Mouse (Mus musculus): ENCODE measurements around the gene Tnip2.

Gene Tnip2

GRCm38 (mm10) chr5:34524511-34524910 lies 10.7 kb upstream of the Tnip2 start:
- DNase-seq (ENCODE audit: low read depth in 1 of 2, low spot score in 2 of 2): no peak

GRCm38 (mm10) chr5:34523958-34524485 lies 10.2 kb upstream of the Tnip2 start:
- no peak for DNase-seq (ENCODE audit: low read depth in 1 of 2, low spot score in 2 of 2)

GRCm38 (mm10) chr5:34521337-34521736 lies 7.5 kb upstream of the Tnip2 start:
- no peak for DNase-seq (ENCODE audit: low read depth in 1 of 2, low spot score in 2 of 2)

DNA sequence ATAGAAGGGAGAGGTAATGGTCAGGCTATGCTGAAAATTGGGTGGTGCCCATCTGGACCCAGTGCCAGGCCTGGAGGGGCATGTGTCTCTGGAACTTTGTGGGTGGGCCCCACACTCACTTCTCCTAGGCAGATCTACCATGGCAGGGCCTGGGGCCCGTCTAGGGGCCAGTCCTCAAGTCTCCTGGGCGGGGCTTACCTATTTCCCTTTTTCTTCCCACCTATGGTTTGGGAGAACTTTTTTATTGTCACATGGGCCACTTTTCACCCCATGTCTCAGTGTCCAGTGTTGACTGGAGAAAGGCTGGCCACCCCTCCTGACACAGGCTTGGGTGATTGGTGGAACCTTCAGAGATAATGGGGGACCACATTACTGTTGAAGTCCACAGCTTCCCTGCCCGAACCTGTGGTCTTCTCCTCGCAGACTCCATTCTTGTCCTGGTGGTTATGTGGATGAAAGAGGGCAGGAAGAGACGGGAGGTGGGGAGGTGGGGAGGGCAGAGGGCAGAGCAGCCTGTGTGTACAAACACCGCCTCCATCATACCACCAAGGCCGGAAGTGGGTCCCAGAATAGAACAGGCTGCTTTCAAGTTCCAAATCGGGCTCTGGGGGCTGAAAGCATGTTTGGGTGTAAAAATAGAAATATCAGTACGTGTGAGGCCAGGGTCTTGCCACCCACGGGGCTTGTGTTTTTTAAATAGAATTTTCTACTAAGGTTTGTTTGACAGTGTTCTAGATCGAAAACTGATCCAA lies 6.8 kb upstream of the Tnip2 start:
- DNase-seq (ENCODE audit: low read depth in 1 of 2, low spot score in 2 of 2): no peak

- DNase-seq (ENCODE audit: low read depth in 1 of 2, low spot score in 2 of 2): peak in 1 of 2 experiments; percentile 57
Observed at GRCm38 (mm10) chr5:34519389-34519910, 5.7 kb upstream of the Tnip2 start.

DNA sequence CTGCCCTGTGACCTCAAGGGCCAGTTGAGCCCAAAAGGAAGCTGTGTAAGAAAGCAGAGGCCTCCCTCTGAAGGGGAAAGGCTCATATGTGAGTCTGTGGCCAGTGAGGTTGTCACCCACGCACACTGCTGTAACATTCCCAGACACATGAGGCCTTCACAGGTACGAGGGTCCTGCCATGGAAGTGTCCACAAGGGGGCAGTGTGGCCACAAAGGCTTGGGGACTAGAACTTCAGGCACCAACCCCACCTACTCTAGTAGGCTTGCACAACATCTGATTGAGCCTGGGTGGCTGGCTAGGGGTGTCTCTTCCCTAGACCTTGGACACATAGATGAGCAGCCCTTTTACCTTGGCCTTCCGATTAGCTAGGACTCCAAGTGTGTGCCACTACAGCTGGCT lies 4.1 kb upstream of the Tnip2 start:
- DNase-seq (ENCODE audit: low read depth in 1 of 2, low spot score in 2 of 2): peak; percentile 49 to 57

DNA sequence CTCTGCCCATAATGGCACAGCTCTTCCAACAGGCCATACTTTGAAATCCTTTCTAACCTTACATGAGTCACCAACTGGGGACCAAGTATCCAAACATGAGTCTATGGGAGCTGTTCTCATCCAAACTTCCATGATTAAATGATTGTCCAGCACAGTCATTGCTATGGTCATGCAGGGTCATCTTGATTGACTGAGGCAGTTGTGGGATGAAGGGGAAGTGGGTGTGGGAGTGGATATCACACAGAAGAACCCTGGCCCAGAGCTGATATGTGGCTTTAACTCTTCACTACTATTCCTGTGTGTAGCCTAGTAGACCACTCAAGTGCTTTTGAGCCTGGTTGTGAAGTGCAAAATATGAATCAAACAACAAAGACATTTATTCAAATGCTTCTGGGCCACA lies 1.3 kb upstream of the Tnip2 start:
- DNase-seq (ENCODE audit: low read depth in 1 of 2, low spot score in 2 of 2): no peak

DNA sequence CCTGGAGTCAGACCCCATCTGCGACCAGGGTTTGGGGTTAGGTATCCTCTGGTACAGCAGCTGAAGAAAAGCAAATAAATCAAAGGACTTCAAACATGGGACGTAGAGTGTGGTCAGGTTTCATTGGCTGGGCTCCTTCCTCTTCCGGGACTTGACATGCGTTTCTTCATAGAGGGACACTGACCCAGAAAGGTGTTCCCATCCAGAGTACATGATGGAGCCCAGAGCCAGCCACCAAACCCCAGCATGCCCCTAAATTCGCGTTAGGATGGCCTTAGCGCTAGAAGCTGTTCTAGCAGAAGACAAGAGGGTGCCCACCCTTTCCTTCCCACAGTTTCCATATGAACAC lies 401 bp upstream of the Tnip2 start:
- DNase-seq (ENCODE audit: low read depth in 1 of 2, low spot score in 2 of 2): no peak

DNA sequence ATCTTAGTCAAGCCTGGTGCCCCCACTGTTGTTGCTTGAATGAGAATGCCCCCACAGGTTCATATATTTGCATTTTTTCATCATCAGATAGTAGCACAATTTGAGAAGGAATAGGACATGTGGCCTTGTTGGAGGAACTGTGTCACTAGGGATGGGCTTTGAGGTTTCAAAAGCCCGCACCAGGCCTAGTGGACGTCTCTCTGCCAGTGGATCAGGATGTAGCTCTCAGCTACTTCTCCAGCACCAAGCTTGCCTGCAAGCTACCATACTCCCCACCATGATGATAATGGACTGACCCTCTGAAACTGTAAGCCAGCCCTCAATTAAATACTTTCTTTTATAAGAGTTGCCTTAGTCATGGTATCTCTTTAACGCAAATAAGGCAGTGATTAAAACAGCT lies 1.3 kb downstream of the Tnip2 start:
- no peak for DNase-seq (ENCODE audit: low read depth in 1 of 2, low spot score in 2 of 2)

DNA sequence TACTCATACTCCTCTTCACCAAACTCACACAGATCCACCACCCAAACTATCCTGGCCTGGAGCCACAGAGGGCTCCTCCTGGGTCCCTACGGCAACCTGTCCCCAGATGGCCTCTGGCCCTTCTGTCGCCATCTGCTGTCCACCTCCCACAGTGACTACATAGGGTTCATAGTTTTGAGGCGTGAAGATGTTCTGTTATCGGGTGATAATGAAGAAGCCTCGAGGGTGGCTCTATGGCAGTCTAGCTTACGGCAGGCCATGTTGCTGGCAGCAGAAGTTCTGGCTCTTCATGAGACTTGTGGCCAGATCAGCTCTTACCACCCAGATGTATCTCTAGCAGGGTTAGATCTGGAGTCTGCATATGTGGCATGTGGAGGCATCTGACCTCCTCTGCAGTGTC lies 11.0 kb downstream of the Tnip2 start:
- DNase-seq (ENCODE audit: low read depth in 1 of 2, low spot score in 2 of 2): no peak

- DNase-seq (ENCODE audit: low read depth in 1 of 2, low spot score in 2 of 2): no peak
Observed at GRCm38 (mm10) chr5:34502411-34502810, 11.4 kb downstream of the Tnip2 start.

- no peak for DNase-seq (ENCODE audit: low read depth in 1 of 2, low spot score in 2 of 2)
Observed at GRCm38 (mm10) chr5:34501588-34501987, 12.2 kb downstream of the Tnip2 start.

DNA sequence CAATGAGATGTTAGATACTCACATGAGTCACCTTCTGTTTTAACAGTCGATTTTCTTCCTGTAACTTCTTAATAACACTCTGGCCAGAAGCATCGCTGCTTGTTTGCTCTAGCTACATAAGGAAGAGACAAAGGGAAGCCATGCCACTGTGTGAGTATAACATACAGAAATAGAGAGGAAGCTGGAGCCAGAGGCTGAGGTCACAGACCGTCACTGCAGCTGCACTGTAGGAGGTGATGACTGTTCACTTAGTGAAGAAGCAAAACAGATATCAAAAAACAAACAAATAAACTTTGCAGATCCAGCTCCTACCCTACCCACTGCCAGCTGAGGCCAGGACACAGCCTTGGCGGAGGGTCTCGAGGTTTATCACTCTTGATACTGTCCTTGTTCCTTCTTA lies 12.9 kb downstream of the Tnip2 start:
- DNase-seq (ENCODE audit: low read depth in 1 of 2, low spot score in 2 of 2): no peak

GRCm38 (mm10) chr5:34496745-34497144 lies 17.0 kb downstream of the Tnip2 start:
- DNase-seq (ENCODE audit: low read depth in 1 of 2, low spot score in 2 of 2): no peak

GRCm38 (mm10) chr5:34489418-34489787 lies 24.4 kb downstream of the Tnip2 start:
- DNase-seq (ENCODE audit: low read depth in 1 of 2, low spot score in 2 of 2): no peak

DNA sequence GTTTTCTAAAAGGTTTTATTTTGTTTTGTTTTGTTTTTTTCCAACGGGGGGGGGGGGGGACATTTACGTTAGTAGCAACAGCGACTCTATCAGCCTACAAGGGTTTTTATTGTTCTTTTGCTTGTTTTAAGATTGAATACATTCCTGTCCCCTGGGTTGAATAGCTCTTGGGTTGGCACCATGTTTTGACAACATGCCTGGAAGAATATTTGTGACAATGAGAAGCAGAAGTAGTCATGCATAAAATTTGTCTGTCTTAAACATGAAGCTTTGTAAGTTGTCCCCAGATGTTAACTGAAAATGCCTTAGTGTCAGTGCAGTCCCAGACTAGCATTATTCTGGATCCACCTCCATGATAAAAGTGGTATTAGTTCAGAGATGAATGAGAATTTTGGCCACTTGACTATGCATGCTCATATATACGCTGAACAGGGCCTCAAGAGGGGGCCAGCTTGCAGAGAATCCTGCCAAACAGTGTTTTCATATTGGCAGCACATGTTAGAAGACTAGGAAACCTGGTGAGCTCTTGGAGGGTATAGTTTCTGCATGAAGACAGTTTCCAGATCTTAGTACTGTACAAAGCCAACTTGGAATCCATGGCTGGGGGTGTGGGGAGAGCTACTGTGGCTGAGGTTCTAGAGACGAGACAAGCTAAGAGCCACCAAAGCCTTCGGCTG lies 24.9 kb downstream of the Tnip2 start:
- DNase-seq (ENCODE audit: low read depth in 1 of 2, low spot score in 2 of 2): no peak

- DNase-seq (ENCODE audit: low read depth in 1 of 2, low spot score in 2 of 2): peak; percentile 11 to 16
Observed at GRCm38 (mm10) chr5:34487320-34488090, 26.3 kb downstream of the Tnip2 start.

- no peak for DNase-seq (ENCODE audit: low read depth in 1 of 2, low spot score in 2 of 2)
Observed at GRCm38 (mm10) chr5:34485731-34486130, 28.1 kb downstream of the Tnip2 start.

- DNase-seq (ENCODE audit: low read depth in 1 of 2, low spot score in 2 of 2): no peak
Observed at GRCm38 (mm10) chr5:34480926-34481325, 32.9 kb downstream of the Tnip2 start.

DNA sequence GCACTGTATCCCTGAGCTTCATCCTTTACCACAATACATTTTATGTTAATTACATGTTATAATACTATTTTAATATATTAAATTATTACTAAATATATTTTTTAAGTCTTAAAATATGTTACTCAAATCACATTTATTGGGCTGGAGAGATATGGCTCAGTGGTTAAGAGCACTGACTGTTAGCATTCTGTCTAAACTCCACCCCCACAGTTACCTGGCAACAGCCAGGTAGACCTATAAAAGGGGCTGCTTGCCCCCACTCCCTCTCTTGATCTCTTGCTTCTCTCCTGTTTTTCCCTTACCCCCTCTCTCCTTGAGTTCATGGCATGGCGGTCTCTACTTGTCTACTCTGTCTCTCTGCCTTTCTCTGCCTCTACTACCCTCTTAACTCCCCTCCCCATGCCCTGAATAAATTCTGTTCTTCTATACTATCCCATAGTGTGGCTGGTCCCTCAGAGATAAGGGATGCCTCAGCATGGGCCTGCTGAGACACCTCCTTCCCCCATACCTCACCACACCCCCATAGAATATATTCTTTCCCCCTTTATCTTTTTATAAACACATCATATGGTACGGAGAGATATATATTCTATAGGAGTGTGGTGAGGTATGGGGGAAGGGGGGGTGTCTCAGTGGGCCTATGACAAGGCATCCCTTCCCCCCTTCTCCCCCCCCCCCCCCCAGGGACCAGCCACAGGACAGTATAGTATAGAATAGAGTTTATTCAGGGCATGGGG lies 45.6 kb downstream of the Tnip2 start:
- no peak for DNase-seq (ENCODE audit: low read depth in 1 of 2, low spot score in 2 of 2)

- DNase-seq (ENCODE audit: low read depth in 1 of 2, low spot score in 2 of 2): no peak
Observed at GRCm38 (mm10) chr5:34466648-34467047, 47.1 kb downstream of the Tnip2 start.

All from monocyte, adult 2 months (primary cell).